In genomic region chr7:48998595-48998994, GRCm38 (mm10) we compare ENCODE assay signal across 16 mouse cellular contexts.
DNase-seq lines count a peak whose midpoint lies in the region; ATAC-seq and TF ChIP-seq lines count a peak whose summit lies in the region.
"Had no signal": no experiment of that assay in that cellular context is flagged by ENCODE, and none has a peak within 500 bp of the region (broad histone marks: within the 10 kb centered on the region; RNA-seq: fewer than 3 reads in every experiment).

No protein-coding gene starts in this region.

- TF ChIP-seq CTCF in lung, embryonic 14.5 days (IDR thresholded peaks at IDR 0.05; ENCODE audit: low read depth), result no peak

- ATAC-seq in hindbrain, embryonic 13.5 days (ENCODE audit: low FRiP score), result no peak
- ATAC-seq in hindbrain, embryonic 12.5 days (ENCODE audit: low FRiP score), result no peak
- ATAC-seq in lung, embryonic 14.5 days (ENCODE audit: insufficient read depth), result no peak
- ATAC-seq in liver, embryonic 13.5 days (ENCODE audit: low read depth), result 0 out of 2 replicates have a peak, but pooled peaks have one; percentile 14
- peak; percentile 92 for ATAC-seq in megakaryocyte progenitor cell, adult 5-6 weeks (replicated peaks; ENCODE audit: poor library complexity)
- ATAC-seq: forebrain, embryonic 14.5 days had no signal

- H3K27ac ChIP-seq in hindbrain, embryonic 13.5 days, result 0 out of 2 replicates have a peak overlapping the region, but pooled peaks have one; percentile 37
- H3K27ac ChIP-seq in hindbrain, embryonic 12.5 days, result no peak overlapping the region
- H3K27ac ChIP-seq in lung, embryonic 14.5 days (ENCODE audit: low read depth), result no peak overlapping the region
- no peak overlapping the region for H3K27ac ChIP-seq in liver, embryonic 13.5 days
- H3K27ac ChIP-seq: neural tube, embryonic 12.5 days had no signal

- H3K4me3 ChIP-seq in hindbrain, embryonic 13.5 days, result no peak overlapping the region
- H3K4me3 ChIP-seq in hindbrain, embryonic 12.5 days, result no peak overlapping the region
- H3K4me3 ChIP-seq in lung, embryonic 14.5 days (ENCODE audit: low read depth, low read length), result no peak overlapping the region
- no peak overlapping the region for H3K4me3 ChIP-seq in liver, embryonic 13.5 days (replicated peaks)
- H3K4me3 ChIP-seq: megakaryocyte, embryonic 14.5 days; neural tube, embryonic 12.5 days had no signal

- H3K9ac ChIP-seq in hindbrain, embryonic 13.5 days, result no peak overlapping the region
- H3K9ac ChIP-seq in hindbrain, embryonic 12.5 days, result no peak overlapping the region
- H3K9ac ChIP-seq in lung, embryonic 14.5 days, result no peak overlapping the region
- H3K9ac ChIP-seq in liver, embryonic 13.5 days, result no peak overlapping the region
- H3K9ac ChIP-seq: neural tube, embryonic 12.5 days had no signal

- no peak overlapping the region for H3K4me2 ChIP-seq in hindbrain, embryonic 13.5 days
- no peak overlapping the region for H3K4me2 ChIP-seq in hindbrain, embryonic 12.5 days (replicated peaks)
- H3K4me2 ChIP-seq in lung, embryonic 14.5 days, result no peak overlapping the region
- no peak overlapping the region for H3K4me2 ChIP-seq in liver, embryonic 13.5 days
- H3K4me2 ChIP-seq: neural tube, embryonic 12.5 days had no signal

- peaks cover 71% of the 10 kb centered on the region for H3K4me1 ChIP-seq in hindbrain, embryonic 13.5 days (replicated peaks)
- H3K4me1 ChIP-seq in hindbrain, embryonic 12.5 days, result peaks cover 77% of the 10 kb centered on the region
- peaks cover 5% of the 10 kb centered on the region; the same call in 1 of the 2 replicates for H3K4me1 ChIP-seq in lung, embryonic 14.5 days (ENCODE audit: insufficient read depth)
- H3K4me1 ChIP-seq in liver, embryonic 13.5 days (replicated peaks), result peaks cover 6% of the 10 kb centered on the region
- H3K4me1 ChIP-seq: megakaryocyte, embryonic 14.5 days had no signal

- no peaks in the 10 kb centered on the region for H3K9me3 ChIP-seq in hindbrain, embryonic 13.5 days
- no peaks in the 10 kb centered on the region for H3K9me3 ChIP-seq in hindbrain, embryonic 12.5 days (replicated peaks)
- no peaks in the 10 kb centered on the region for H3K9me3 ChIP-seq in lung, embryonic 14.5 days (ENCODE audit: low read depth, low read length)
- H3K9me3 ChIP-seq in liver, embryonic 13.5 days (replicated peaks), result no peaks in the 10 kb centered on the region
- H3K9me3 ChIP-seq: megakaryocyte, embryonic 14.5 days; neural tube, embryonic 12.5 days had no signal

- no peaks in the 10 kb centered on the region for H3K27me3 ChIP-seq in hindbrain, embryonic 13.5 days
- no peaks in the 10 kb centered on the region for H3K27me3 ChIP-seq in hindbrain, embryonic 12.5 days
- H3K27me3 ChIP-seq in lung, embryonic 14.5 days (ENCODE audit: insufficient read depth, low read length), result no peaks in the 10 kb centered on the region
- peaks cover 59% of the 10 kb centered on the region for H3K27me3 ChIP-seq in liver, embryonic 13.5 days
- H3K27me3 ChIP-seq: neural tube, embryonic 12.5 days had no signal

- no peaks in the 10 kb centered on the region for H3K36me3 ChIP-seq in hindbrain, embryonic 13.5 days
- H3K36me3 ChIP-seq in hindbrain, embryonic 12.5 days, result no peaks in the 10 kb centered on the region
- H3K36me3 ChIP-seq in lung, embryonic 14.5 days (ENCODE audit: insufficient read depth), result no peaks in the 10 kb centered on the region
- no peaks in the 10 kb centered on the region for H3K36me3 ChIP-seq in liver, embryonic 13.5 days
- H3K36me3 ChIP-seq: neural tube, embryonic 12.5 days had no signal

- 67% methylated on average over 10 of the region's 10 CpGs for WGBS in hindbrain, embryonic 13.5 days
- WGBS in hindbrain, embryonic 12.5 days, result 71% methylated on average over 10 of the region's 10 CpGs
- WGBS in lung, embryonic 14.5 days, result 32% methylated on average over 10 of the region's 10 CpGs
- 17% methylated on average over 10 of the region's 10 CpGs for WGBS in liver, embryonic 13.5 days (ENCODE audit: insufficient replicate concordance)

- peak; percentile 51 for DNase-seq in lung, embryonic 14.5 days
- DNase-seq in lung, postnatal 14 days, result no peak
- no peak for DNase-seq in liver, embryonic 13.5 days
- DNase-seq in MN1 (ENCODE audit: low spot score), result no peak
- no peak for DNase-seq in neural tube, embryonic 10.5 days (ENCODE audit: extremely low spot score, low spot score)
- DNase-seq: cerebellum, adult 9-11 months; gastrocnemius, postnatal 36 days; heart, postnatal 10 days; right cerebral cortex, postnatal 14 days; thymus, postnatal 25 days had no signal

Comparison
In these comparisons a context has a peak if more than half of its experiments do, and no peak if none do; other contexts are left out.
1. ATAC-seq: peak in liver, embryonic 13.5 days (single experiment) and megakaryocyte progenitor cell, adult 5-6 weeks (single experiment); none in hindbrain, embryonic 13.5 days (single experiment), hindbrain, embryonic 12.5 days (single experiment) and lung, embryonic 14.5 days (single experiment).